In genomic region chr11:82274149-82274812, GRCm38 (mm10) we compare ENCODE assay signal across 31 mouse cellular contexts. TPM values are rescaled to one million over a fixed set of nuclear protein-coding genes. Genes with fewer than 3 reads are reported as not detected.
A peak's percentile ranks its signal among the peaks of the same experiment; 100 is the strongest.
DNase-seq lines count a peak whose midpoint lies in the region; ATAC-seq and TF ChIP-seq lines count a peak whose summit lies in the region.
"Had no signal": no experiment of that assay in that cellular context is flagged by ENCODE, and none has a peak within 500 bp of the region (broad histone marks: within the 10 kb centered on the region; RNA-seq: fewer than 3 reads in every experiment).

No protein-coding gene starts in this region.

- POLR2A ChIA-PET in Patski (lab: Charles Lee), result no interaction called here

- peak; percentile 3 to 6 for DNase-seq in cerebellum, adult 18-20 months
- no peak for DNase-seq in cerebellum, postnatal 36 days
- peak; percentile 5 for DNase-seq in layer of hippocampus, adult 9-11 months
- DNase-seq in layer of hippocampus, adult 9-10 months (ENCODE audit: low spot score), result no peak
- DNase-seq in Patski (ENCODE audit: low read depth, low spot score), result no peak
- DNase-seq in cerebellum, postnatal 10 days, result peak; percentile 45
- no peak for DNase-seq in urinary bladder, postnatal 10 days (ENCODE audit: low spot score)
- DNase-seq: adrenal gland, postnatal 25 days; gastrocnemius, postnatal 10 days; heart, postnatal 14 days; kidney, adult 2 months; kidney, postnatal 36 days; layer of hippocampus, postnatal 36 days; liver; lung, adult 2 months; lung, postnatal 10 days; retina, postnatal 1 day; thymus, adult 2 months; thymus, postnatal 36 days had no signal

- CTCF ChIA-PET in Patski (lab: Charles Lee), result no interaction called here

- no peak for TF ChIP-seq CTCF in Patski (IDR thresholded peaks at IDR 0.05)

- peaks cover 31% of the 10 kb centered on the region for H3K27me3 ChIP-seq in Patski
- H3K27me3 ChIP-seq: forebrain, embryonic 13.5 days; intestine, embryonic 15.5 days; midbrain, embryonic 13.5 days had no signal

- in situ Hi-C loops in Patski (cut with MboI; ENCODE audit: low pct_unique_long_range_greater_than_20kb), result no loop called here

- ATAC-seq in Patski, result peak; percentile 2
- ATAC-seq: forebrain, embryonic 13.5 days; intestine, embryonic 15.5 days; midbrain, embryonic 13.5 days had no signal

RNA-seq across cellular contexts. Expression of gene Ccl1, which starts 31.2 kb away (rescaled TPM):
- not detected for polyA plus RNA-seq in Patski (2021)
- polyA plus RNA-seq: brain, embryonic 14.5 days; embryonic facial prominence, embryonic 11.5 days; forebrain, embryonic 13.5 days; gonadal fat pad, adult 2 months; heart, embryonic 14.5 days; hindbrain, embryonic 14.5 days; intestine, embryonic 15.5 days; kidney, adult 2 months; kidney, embryonic 16.5 days; limb, embryonic 11.5 days; liver, embryonic 14.5 days; lung, adult 2 months; macrophage had no signal

Comparison
In these comparisons a context has a peak if more than half of its experiments do, and no peak if none do; other contexts are left out.
1. DNase-seq: peak in cerebellum, adult 18-20 months (2 of 2), layer of hippocampus, adult 9-11 months (single experiment) and cerebellum, postnatal 10 days (2 of 2); none in cerebellum, postnatal 36 days (0 of 2), layer of hippocampus, adult 9-10 months (single experiment), Patski (single experiment) and urinary bladder, postnatal 10 days (single experiment).